ENCODE assay signal across 16 mouse cellular contexts in the genomic region with DNA sequence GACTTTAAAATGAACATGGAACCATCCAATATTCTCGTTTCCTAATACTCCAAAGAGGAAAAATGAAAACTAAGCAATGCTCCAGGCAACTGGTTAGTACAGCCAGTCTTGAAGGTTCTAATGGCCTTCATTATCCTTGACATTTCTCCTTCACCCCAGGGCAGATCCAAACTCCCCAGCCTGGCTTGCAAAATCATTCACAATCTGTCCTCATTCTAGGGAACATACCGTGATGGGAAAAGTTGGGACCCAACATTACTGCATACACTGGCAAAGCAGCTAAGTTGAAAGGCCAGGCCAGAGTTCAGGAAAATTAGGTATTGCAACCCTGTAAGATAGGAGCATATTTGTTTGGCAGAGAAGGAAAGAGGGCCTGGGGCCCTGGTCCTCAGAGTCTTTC.
DNase-seq lines count a peak whose midpoint lies in the region.
"Had no signal": no experiment of that assay in that cellular context is flagged by ENCODE, and none has a peak within 500 bp of the region (broad histone marks: within the 10 kb centered on the region; RNA-seq: fewer than 3 reads in every experiment).

No protein-coding gene starts in this region.

- peak; percentile 8 for DNase-seq in adrenal gland, adult 2 months
- DNase-seq in adrenal gland, postnatal 4 days (ENCODE audit: low spot score in 2 of 2) = no peak
- peak; percentile 7 for DNase-seq in testis, postnatal 14 days (ENCODE audit: low spot score)
- no peak for DNase-seq in testis, postnatal 10 days (ENCODE audit: low spot score)
- DNase-seq in adrenal gland, postnatal 14 days = peak; percentile 38
- DNase-seq in gonadal fat pad, adult 2 months (ENCODE audit: low read depth) = peak; percentile 58
- DNase-seq in right cerebral cortex, postnatal 14 days = no peak
- DNase-seq in liver = no peak
- DNase-seq: cerebellum, adult 11 months; cerebellum, adult 18-20 months; cerebellum, adult 8-10 months; cerebellum, adult 9-11 months; cerebellum, postnatal 14 days; cerebellum, postnatal 36 days; embryo, embryonic 11 days; forebrain, postnatal 0 days had no signal

Comparison
In these comparisons a context has a peak if more than half of its experiments do, and no peak if none do; other contexts are left out.
1. DNase-seq: peak in adrenal gland, adult 2 months (single experiment), testis, postnatal 14 days (single experiment), adrenal gland, postnatal 14 days (single experiment) and gonadal fat pad, adult 2 months (single experiment); none in adrenal gland, postnatal 4 days (0 of 2), testis, postnatal 10 days (single experiment), right cerebral cortex, postnatal 14 days (single experiment) and liver (single experiment).